Mouse (Mus musculus): ENCODE data around the gene Rab10.

- TF ChIP-seq POLR2A (IDR thresholded peaks at IDR 0.05; ENCODE audit: low read depth, low read length) (no peak), CTCF (IDR thresholded peaks at IDR 0.05; ENCODE audit: extremely low read depth, insufficient read depth, insufficient read length, insufficient replicate concordance) (no peak)
Measured at GRCm38 (mm10) chr12:3323241-3323640, 13.5 kb upstream of the Rab10 start.

Measured in spleen, adult 2 months (tissue).